Comparison of ENCODE assay signal across 28 mouse cellular contexts in genomic region chr2:69480965-69481364, GRCm38 (mm10).
"Had no signal": no experiment of that assay in that cellular context is flagged by ENCODE, and none has a peak within 500 bp of the region (broad histone marks: within the 10 kb centered on the region; RNA-seq: fewer than 3 reads in every experiment).

No protein-coding gene starts in this region.

- H3K4me1 ChIP-seq: limb, embryonic 10.5 days; limb, embryonic 12.5 days; limb, embryonic 13.5 days; limb, embryonic 15.5 days; liver, embryonic 12.5 days; liver, embryonic 13.5 days; liver, embryonic 15.5 days; lung, embryonic 15.5 days; megakaryocyte, embryonic 14.5 days; midbrain, embryonic 10.5 days; midbrain, embryonic 12.5 days; midbrain, embryonic 13.5 days; midbrain, embryonic 15.5 days; neural tube, embryonic 12.5 days had no signal

- H3K27me3 ChIP-seq: limb, embryonic 12.5 days; limb, embryonic 13.5 days; limb, embryonic 15.5 days; liver, embryonic 12.5 days; liver, embryonic 13.5 days; liver, embryonic 15.5 days; lung, embryonic 15.5 days; midbrain, embryonic 12.5 days; midbrain, embryonic 13.5 days; midbrain, embryonic 15.5 days; neural tube, embryonic 12.5 days had no signal

- H3K27ac ChIP-seq: limb, embryonic 10.5 days; limb, embryonic 12.5 days; limb, embryonic 13.5 days; limb, embryonic 15.5 days; liver, embryonic 12.5 days; liver, embryonic 13.5 days; liver, embryonic 14.5 days; liver, embryonic 15.5 days; lung, embryonic 15.5 days; macrophage; midbrain, embryonic 10.5 days; midbrain, embryonic 12.5 days; midbrain, embryonic 13.5 days; midbrain, embryonic 15.5 days; neural tube, embryonic 12.5 days had no signal

- H3K36me3 ChIP-seq: limb, embryonic 10.5 days; limb, embryonic 12.5 days; limb, embryonic 13.5 days; limb, embryonic 15.5 days; liver, embryonic 12.5 days; liver, embryonic 13.5 days; liver, embryonic 15.5 days; lung, embryonic 15.5 days; midbrain, embryonic 15.5 days; neural tube, embryonic 12.5 days had no signal

- H3K4me3 ChIP-seq: limb, embryonic 10.5 days; limb, embryonic 12.5 days; limb, embryonic 13.5 days; limb, embryonic 15.5 days; liver, embryonic 12.5 days; liver, embryonic 13.5 days; liver, embryonic 15.5 days; lung, embryonic 15.5 days; megakaryocyte, embryonic 14.5 days; midbrain, embryonic 10.5 days; midbrain, embryonic 12.5 days; midbrain, embryonic 13.5 days; midbrain, embryonic 15.5 days; myocyte; neural tube, embryonic 12.5 days had no signal

- H3K9me3 ChIP-seq: limb, embryonic 10.5 days; limb, embryonic 12.5 days; limb, embryonic 13.5 days; limb, embryonic 15.5 days; liver, embryonic 12.5 days; liver, embryonic 13.5 days; liver, embryonic 15.5 days; lung, embryonic 15.5 days; megakaryocyte, embryonic 14.5 days; midbrain, embryonic 10.5 days; midbrain, embryonic 12.5 days; midbrain, embryonic 13.5 days; midbrain, embryonic 15.5 days; neural tube, embryonic 12.5 days had no signal

- DNase-seq: left cerebral cortex, postnatal 4 days; liver; liver, embryonic 13.5 days; liver, postnatal 0 days; lung, adult 18-20 months; lung, adult 2 months; lung, embryonic 14.5 days; lung, postnatal 10 days; lung, postnatal 14 days; lung, postnatal 36 days; lung, postnatal 4 days; midbrain, embryonic 14.5 days had no signal
